Mouse (Mus musculus) cortical plate, adult 2 months (tissue): ENCODE results near the gene Ppa1.
A peak's percentile ranks its signal among the peaks of the same experiment; 100 is the strongest.

Source experiments
- CTCF ChIP-seq: fragments of 200-500 bp; IDR thresholded peaks from 2 replicates; pipeline ENCODE4 v1.5.1; 2011; ENCODE audit warnings: mild to moderate bottlenecking, control low read depth, low read length; ENCODE audit not compliant: insufficient read depth; ENCODE audit errors: extremely low read depth
- POLR2A ChIP-seq: fragments of 200-500 bp; IDR thresholded peaks from 2 replicates; pipeline ENCODE4 v1.6.1; 2011; ENCODE audit warnings: mild to moderate bottlenecking, low read length, control low read depth; ENCODE audit not compliant: insufficient read depth; ENCODE audit errors: extremely low read depth

DNA sequence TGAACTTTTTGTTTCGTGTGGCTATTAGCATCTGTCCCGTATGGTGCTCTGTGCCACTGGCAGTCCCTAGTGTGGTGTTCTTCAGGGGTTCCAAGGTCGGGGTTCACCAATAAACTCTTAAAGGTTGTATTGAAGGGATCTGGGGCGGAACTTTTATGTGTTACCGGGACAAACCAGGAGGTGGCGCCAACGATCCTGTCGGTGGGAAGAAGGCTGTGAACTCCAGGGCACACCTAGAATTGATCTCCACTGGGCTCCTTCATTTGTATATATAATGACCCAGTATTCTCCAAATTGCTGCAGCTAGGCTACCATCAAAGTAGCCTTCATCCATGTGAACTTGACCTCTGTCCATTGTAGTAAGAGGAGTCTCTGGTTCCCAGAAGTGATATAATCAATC, 42.5 kb upstream of the Ppa1 start:
- TF ChIP-seq CTCF (peak; percentile 64), POLR2A (no peak)
